Mouse (Mus musculus) midbrain, postnatal 0 days (tissue): Measurements from ENCODE around the gene Sptlc2. TPM values are rescaled to one million over a fixed set of nuclear protein-coding genes. Genes with fewer than 3 reads are reported as not detected.
A peak's percentile ranks its signal among the peaks of the same experiment; 100 is the strongest.

Experiments used
- ATAC-seq: fragments of 200-750 bp; cut with Nextera tagmentation; 2 replicates; pipeline ENCODE4 v1.8.0; 2017; ENCODE audit warnings: moderate number of reproducible peaks, mild to moderate bottlenecking, moderate TSS enrichment, moderate library complexity; ENCODE audit not compliant: low FRiP score
- DNase-seq: peaks from one replicate; pipeline ENCODE4 v3.0.0-alpha.2; 2015; ENCODE audit warnings: low spot score
- H3K27ac ChIP-seq: fragments of 300-500 bp; sonication (generic); 2 replicates; pipeline ENCODE4 v1.5.1; 2014; ENCODE audit warnings: low read depth, mild to moderate bottlenecking, low read length, mixed read lengths
- H3K27me3 ChIP-seq: fragments of 300-500 bp; sonication (generic); 2 replicates; pipeline ENCODE4 v1.6.1; 2014; ENCODE audit warnings: low read length, control low read depth, mixed read lengths; ENCODE audit not compliant: insufficient read depth
- H3K36me3 ChIP-seq: fragments of 300-500 bp; sonication (generic); 2 replicates; pipeline ENCODE4 v1.6.1; 2014; ENCODE audit warnings: low read length, control low read depth, mixed read lengths; ENCODE audit not compliant: insufficient read depth
- H3K4me1 ChIP-seq: fragments of 300-500 bp; sonication (generic); 2 replicates; pipeline ENCODE4 v1.6.1; 2014; ENCODE audit warnings: mild to moderate bottlenecking, control low read depth, antibody characterized with exemption, low read length, mixed read lengths; ENCODE audit not compliant: insufficient read depth
- H3K4me2 ChIP-seq: fragments of 300-500 bp; sonication (generic); 2 replicates; pipeline ENCODE4 v1.6.1; 2014; ENCODE audit warnings: low read depth, mild to moderate bottlenecking, low read length, mixed read lengths; ENCODE audit not compliant: poor library complexity, severe bottlenecking
- H3K4me3 ChIP-seq: fragments of 300-500 bp; sonication (generic); 2 replicates; pipeline ENCODE4 v1.5.1; 2014; ENCODE audit warnings: low read depth, mild to moderate bottlenecking, low read length, moderate library complexity
- H3K9ac ChIP-seq: fragments of 300-500 bp; sonication (generic); replicated peaks from 2 replicates; pipeline ENCODE4 v1.6.1; 2014; ENCODE audit warnings: mild to moderate bottlenecking, low read length, moderate library complexity, mixed read lengths; ENCODE audit not compliant: poor library complexity, severe bottlenecking
- H3K9me3 ChIP-seq: fragments of 300-500 bp; sonication (generic); 2 replicates; pipeline ENCODE4 v1.6.1; 2016; ENCODE audit warnings: low read length, control low read depth
- CTCF ChIP-seq: IDR thresholded peaks from 2 replicates; pipeline ENCODE4 v1.5.1; 2016; ENCODE audit warnings: antibody characterized with exemption, mild to moderate bottlenecking
- WGBS: fragments of 180-500 bp; shearing (Covaris S2); extraction: QIAGEN DNeasy Blood & Tissue Kit; methylation state at CpG from one replicate; pipeline ENCODE4 v1.1.7; 2014; 5-methylcytosine and 5-hydroxymethylcytosine counted together
- polyA plus RNA-seq: library from polyadenylated mRNA; unstranded; fragments of >200 nt; fragmentation: Nextera tagmentation; extraction: Ambion mirVana; gene quantifications from 2 replicates; pipeline ENCODE4 v1.2.1, GENCODE M21; 2015
- total RNA-seq: library from RNA; depleted of rRNA; stranded (reverse); fragments of >200 nt; gene quantifications from 2 replicates; pipeline ENCODE4 v1.2.3, GENCODE M21; 2014

The Sptlc2 gene
- total and polyA plus RNA-seq, 2 experiments from 2014 or later, result 41.5 to 99.6 TPM

DNA sequence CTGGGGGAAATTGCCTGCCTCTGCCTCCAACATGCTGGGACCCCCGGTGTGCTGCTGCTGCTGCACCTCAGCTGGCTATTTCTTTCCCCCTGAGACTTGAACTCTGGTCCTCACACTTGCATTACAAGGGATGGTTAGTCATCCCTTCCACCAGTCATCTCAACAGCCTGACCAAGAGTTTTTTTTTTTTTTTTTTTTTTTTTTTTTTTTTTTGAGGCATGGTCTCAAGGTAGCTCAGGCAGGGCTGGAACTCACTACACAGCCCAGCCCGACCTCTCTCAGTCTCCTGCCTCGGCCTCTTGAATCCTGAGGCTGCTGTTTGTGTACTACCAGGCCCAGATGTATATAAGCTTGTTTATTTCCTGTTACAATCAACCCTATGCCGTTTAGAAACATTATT lies 103.9 kb downstream of the Sptlc2 start:
- Histone ChIP-seq H3K4me2 (no peak overlapping the region), H3K9ac (no peak overlapping the region), H3K27me3 (no peaks in the 10 kb centered on the region), H3K4me1 (no peaks in the 10 kb centered on the region), H3K9me3 (no peaks in the 10 kb centered on the region), H3K36me3 (no peaks in the 10 kb centered on the region), H3K4me3 (no peak overlapping the region), H3K27ac (no peak overlapping the region)
- no peak for ATAC-seq
- DNase-seq, result no peak
- TF ChIP-seq CTCF, result no peak
- WGBS, result 82% methylated on average over 4 of the region's 4 CpGs

GRCm38 (mm10) chr12:87283706-87284105 lies 104.4 kb downstream of the Sptlc2 start:
- no peak for ATAC-seq
- Histone ChIP-seq H3K4me1 (no peaks in the 10 kb centered on the region), H3K27ac (no peak overlapping the region), H3K9ac (no peak overlapping the region), H3K9me3 (no peaks in the 10 kb centered on the region), H3K36me3 (no peaks in the 10 kb centered on the region), H3K4me3 (no peak overlapping the region), H3K4me2 (no peak overlapping the region), H3K27me3 (no peaks in the 10 kb centered on the region)
- no peak for DNase-seq
- TF ChIP-seq CTCF, result no peak
- 61% methylated on average over 7 of the region's 7 CpGs for WGBS

- Histone ChIP-seq H3K4me3 (no peak overlapping the region), H3K9ac (no peak overlapping the region), H3K4me2 (no peak overlapping the region), H3K4me1 (no peaks in the 10 kb centered on the region), H3K9me3 (no peaks in the 10 kb centered on the region), H3K27me3 (no peaks in the 10 kb centered on the region), H3K27ac (no peak overlapping the region), H3K36me3 (no peaks in the 10 kb centered on the region)
- no peak for ATAC-seq
- WGBS, result 95% methylated on average over 4 of the region's 4 CpGs
- TF ChIP-seq CTCF, result no peak
- no peak for DNase-seq
Observed at GRCm38 (mm10) chr12:87282743-87283142, 105.4 kb downstream of the Sptlc2 start.

GRCm38 (mm10) chr12:87281766-87282165 lies 106.4 kb downstream of the Sptlc2 start:
- Histone ChIP-seq H3K4me3 (no peak overlapping the region), H3K4me1 (no peaks in the 10 kb centered on the region), H3K9me3 (no peaks in the 10 kb centered on the region), H3K36me3 (no peaks in the 10 kb centered on the region), H3K27me3 (no peaks in the 10 kb centered on the region), H3K4me2 (no peak overlapping the region), H3K9ac (no peak overlapping the region), H3K27ac (no peak overlapping the region)
- no peak for TF ChIP-seq CTCF
- 95% methylated on average over 1 of the region's 1 CpGs for WGBS
- DNase-seq (no peak), ATAC-seq (no peak)

- no peaks in the 10 kb centered on the region for H3K4me1 ChIP-seq
- H3K9ac ChIP-seq, result no peak overlapping the region
- H3K4me2 ChIP-seq, result no peak overlapping the region
- WGBS, result 40% methylated on average over 14 of the region's 14 CpGs
- no peak overlapping the region for H3K27ac ChIP-seq
- H3K4me3 ChIP-seq, result no peak overlapping the region
- peak; percentile 38; the same call in 1 of the 2 replicates for TF ChIP-seq CTCF
- 0 out of 2 replicates have a peak, but pooled peaks cover 8% of the 10 kb centered on the region for H3K36me3 ChIP-seq
- ATAC-seq, result no peak
- DNase-seq, result no peak
- no peaks in the 10 kb centered on the region for H3K27me3 ChIP-seq
- H3K9me3 ChIP-seq, result no peaks in the 10 kb centered on the region
Observed at GRCm38 (mm10) chr12:87279879-87280278, 108.3 kb downstream of the Sptlc2 start.

DNA sequence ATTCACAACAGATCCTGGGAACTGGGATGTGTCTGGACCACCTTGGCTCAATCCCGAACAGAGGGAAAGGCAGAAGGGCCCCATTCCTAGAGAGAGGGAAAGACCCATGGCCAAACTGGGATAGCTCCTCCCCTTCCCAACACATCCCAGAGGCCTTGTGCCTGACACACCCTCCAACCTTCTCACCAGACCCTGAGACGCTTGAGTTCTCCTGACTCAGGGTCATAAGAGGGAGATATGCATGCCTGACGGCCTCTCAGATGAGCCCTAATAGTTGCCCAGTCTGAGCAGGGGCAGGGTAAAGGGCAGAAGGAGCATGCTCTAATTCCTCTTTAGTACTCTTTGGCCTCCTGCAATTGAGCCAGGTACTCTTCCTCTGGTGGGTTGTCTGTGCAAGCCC lies 108.8 kb downstream of the Sptlc2 start:
- Histone ChIP-seq H3K4me2 (no peak overlapping the region), H3K4me3 (no peak overlapping the region), H3K9me3 (no peaks in the 10 kb centered on the region), H3K4me1 (no peaks in the 10 kb centered on the region), H3K9ac (no peak overlapping the region), H3K27ac (no peak overlapping the region), H3K27me3 (no peaks in the 10 kb centered on the region), H3K36me3 (peaks cover 13% of the 10 kb centered on the region; the same call in 1 of the 2 replicates)
- WGBS, result 61% methylated on average over 3 of the region's 3 CpGs
- 0 out of 2 replicates have a peak, but pooled peaks have one; percentile 24 for ATAC-seq
- no peak for TF ChIP-seq CTCF
- DNase-seq, result no peak
